Mouse (Mus musculus) C2C12 (cell line): ENCODE data around the gene Tnni1.

Experiments used
- CTCF ChIP-seq: IDR thresholded peaks from one replicate; pipeline ENCODE4 v1.5.1; 2011; ENCODE audit not compliant: control insufficient read depth, insufficient read depth, insufficient read length
- MAX ChIP-seq: IDR thresholded peaks from one replicate; pipeline ENCODE4 v1.6.1; 2011; ENCODE audit warnings: mild to moderate bottlenecking, control low read depth

- TF ChIP-seq CTCF (no peak), MAX (peak; percentile 91)
These were observed 73.0 kb downstream of the Tnni1 start for GRCm38 (mm10) chr1:135852044-135852756.
